Mouse (Mus musculus) intestine, postnatal 0 days (tissue): Measurements from ENCODE around the gene Fbxo39. TPM values are rescaled to one million over a fixed set of nuclear protein-coding genes. Genes with fewer than 3 reads are reported as not detected.
A peak's percentile ranks its signal among the peaks of the same experiment; 100 is the strongest.
"Not testable (repeated sequence)": the region's sequence is repeated elsewhere in the genome, so short reads cannot be mapped to it uniquely, and the experiment has no call there.

ENCODE experiments used
- ATAC-seq: fragments of 200-750 bp; cut with Nextera tagmentation; 2 replicates; pipeline ENCODE4 v1.8.0; 2017; ENCODE audit warnings: mild to moderate bottlenecking, moderate TSS enrichment, moderate library complexity
- H3K27ac ChIP-seq: fragments of 300-500 bp; sonication (generic); 2 replicates; pipeline ENCODE4 v1.5.1; 2014; ENCODE audit warnings: mild to moderate bottlenecking, low read depth, low read length, moderate library complexity
- H3K27me3 ChIP-seq: fragments of 300-500 bp; sonication (generic); replicated peaks from 2 replicates; pipeline ENCODE4 v1.6.1; 2014; ENCODE audit warnings: low read length, mixed read lengths; ENCODE audit not compliant: control insufficient read depth, insufficient read depth
- H3K36me3 ChIP-seq: fragments of 300-500 bp; sonication (generic); 2 replicates; pipeline ENCODE4 v1.6.1; 2014; ENCODE audit warnings: mild to moderate bottlenecking, moderate library complexity; ENCODE audit not compliant: control insufficient read depth, insufficient read depth
- H3K4me1 ChIP-seq: fragments of 300-500 bp; sonication (generic); replicated peaks from 2 replicates; pipeline ENCODE4 v1.6.1; 2014; ENCODE audit warnings: antibody characterized with exemption, low read length, mixed read lengths; ENCODE audit not compliant: control insufficient read depth, insufficient read depth
- H3K4me2 ChIP-seq: fragments of 300-500 bp; sonication (generic); replicated peaks from 2 replicates; pipeline ENCODE4 v1.6.1; 2014; ENCODE audit warnings: low read depth, mild to moderate bottlenecking, moderate library complexity
- H3K4me3 ChIP-seq: fragments of 300-500 bp; sonication (generic); 2 replicates; pipeline ENCODE4 v1.5.1; 2014; ENCODE audit warnings: low read depth, low read length
- H3K9ac ChIP-seq: fragments of 300-500 bp; sonication (generic); 2 replicates; pipeline ENCODE4 v1.6.1; 2014; ENCODE audit warnings: mild to moderate bottlenecking, low read depth, low read length
- H3K9me3 ChIP-seq: fragments of 300-500 bp; sonication (generic); 2 replicates; pipeline ENCODE4 v1.6.1; 2016; ENCODE audit warnings: mixed run types; ENCODE audit not compliant: control insufficient read depth
- CTCF ChIP-seq: sonication (generic); IDR thresholded peaks from 2 replicates; pipeline ENCODE4 v1.5.1; 2016; ENCODE audit warnings: low read depth, mild to moderate bottlenecking, control low read depth, antibody characterized with exemption, moderate library complexity
- WGBS: fragments of 180-500 bp; shearing (Covaris S2); extraction: QIAGEN DNeasy Blood & Tissue Kit; methylation state at CpG from one replicate; pipeline ENCODE4 v1.1.7; 2014; 5-methylcytosine and 5-hydroxymethylcytosine counted together
- polyA plus RNA-seq: library from polyadenylated mRNA; unstranded; fragments of >200 nt; fragmentation: Nextera tagmentation; extraction: Ambion mirVana; gene quantifications from 2 replicates; pipeline ENCODE4 v1.2.1, GENCODE M21; 2015

Gene Fbxo39
- polyA plus RNA-seq, 1 experiment from 2014 or later = not detected

- Histone ChIP-seq H3K9ac (no peak overlapping the region), H3K4me3 (no peak overlapping the region), H3K9me3 (no peaks in the 10 kb centered on the region), H3K4me2 (no peak overlapping the region), H3K4me1 (no peaks in the 10 kb centered on the region), H3K27me3 (no peaks in the 10 kb centered on the region), H3K27ac (no peak overlapping the region), H3K36me3 (no peaks in the 10 kb centered on the region)
- TF ChIP-seq CTCF = no peak
- no peak for ATAC-seq
- 81% methylated on average over 4 of the region's 4 CpGs for WGBS
Measured at GRCm38 (mm10) chr11:72334653-72335052, 20.4 kb downstream of the Fbxo39 start.

GRCm38 (mm10) chr11:72336726-72337125 lies 22.5 kb downstream of the Fbxo39 start:
- Histone ChIP-seq H3K36me3 (no peaks in the 10 kb centered on the region), H3K9ac (no peak overlapping the region), H3K27ac (no peak overlapping the region), H3K9me3 (no peaks in the 10 kb centered on the region), H3K27me3 (no peaks in the 10 kb centered on the region), H3K4me1 (no peaks in the 10 kb centered on the region), H3K4me3 (no peak overlapping the region), H3K4me2 (no peak overlapping the region)
- TF ChIP-seq CTCF = no peak
- WGBS = 78% methylated on average over 8 of the region's 8 CpGs
- no peak for ATAC-seq

DNA sequence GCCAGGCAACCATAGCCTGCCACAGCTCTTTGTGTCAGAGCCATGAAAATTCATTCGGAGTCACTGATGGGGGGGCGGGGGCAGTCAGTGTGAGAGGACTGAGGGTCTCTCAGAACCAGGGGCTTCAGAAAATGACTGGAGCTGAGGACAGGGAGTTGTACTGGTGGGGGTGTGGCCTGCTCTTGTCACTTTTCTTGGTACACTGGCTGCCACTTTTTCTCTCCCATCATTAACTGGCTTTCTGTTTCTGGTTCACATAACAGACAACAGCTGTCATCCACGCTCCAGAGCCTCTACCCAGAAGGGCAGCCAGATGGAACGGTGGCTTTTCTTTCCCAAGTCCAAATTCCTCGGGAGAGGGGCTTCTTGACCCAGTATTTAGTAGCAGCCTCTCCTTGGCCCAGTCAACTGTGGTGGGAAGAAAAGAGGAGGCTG lies 24.2 kb downstream of the Fbxo39 start:
- ATAC-seq = no peak
- Histone ChIP-seq H3K4me2 (no peak overlapping the region), H3K4me1 (no peaks in the 10 kb centered on the region), H3K4me3 (no peak overlapping the region), H3K27ac (no peak overlapping the region), H3K9me3 (no peaks in the 10 kb centered on the region), H3K27me3 (no peaks in the 10 kb centered on the region), H3K36me3 (no peaks in the 10 kb centered on the region), H3K9ac (no peak overlapping the region)
- no peak for TF ChIP-seq CTCF
- 69% methylated on average over 5 of the region's 5 CpGs for WGBS

- H3K9me3 ChIP-seq = no peaks in the 10 kb centered on the region
- H3K4me2 ChIP-seq = no peak overlapping the region
- no peak overlapping the region for H3K4me3 ChIP-seq
- H3K27ac ChIP-seq = no peak overlapping the region
- H3K27me3 ChIP-seq = no peaks in the 10 kb centered on the region
- no peak for TF ChIP-seq CTCF
- 84% methylated on average over 4 of the region's 4 CpGs for WGBS
- no peaks in the 10 kb centered on the region for H3K36me3 ChIP-seq
- no peaks in the 10 kb centered on the region for H3K4me1 ChIP-seq
- ATAC-seq = no peak
- H3K9ac ChIP-seq = no peak overlapping the region
Measured at GRCm38 (mm10) chr11:72339716-72340115, 25.5 kb downstream of the Fbxo39 start.

DNA sequence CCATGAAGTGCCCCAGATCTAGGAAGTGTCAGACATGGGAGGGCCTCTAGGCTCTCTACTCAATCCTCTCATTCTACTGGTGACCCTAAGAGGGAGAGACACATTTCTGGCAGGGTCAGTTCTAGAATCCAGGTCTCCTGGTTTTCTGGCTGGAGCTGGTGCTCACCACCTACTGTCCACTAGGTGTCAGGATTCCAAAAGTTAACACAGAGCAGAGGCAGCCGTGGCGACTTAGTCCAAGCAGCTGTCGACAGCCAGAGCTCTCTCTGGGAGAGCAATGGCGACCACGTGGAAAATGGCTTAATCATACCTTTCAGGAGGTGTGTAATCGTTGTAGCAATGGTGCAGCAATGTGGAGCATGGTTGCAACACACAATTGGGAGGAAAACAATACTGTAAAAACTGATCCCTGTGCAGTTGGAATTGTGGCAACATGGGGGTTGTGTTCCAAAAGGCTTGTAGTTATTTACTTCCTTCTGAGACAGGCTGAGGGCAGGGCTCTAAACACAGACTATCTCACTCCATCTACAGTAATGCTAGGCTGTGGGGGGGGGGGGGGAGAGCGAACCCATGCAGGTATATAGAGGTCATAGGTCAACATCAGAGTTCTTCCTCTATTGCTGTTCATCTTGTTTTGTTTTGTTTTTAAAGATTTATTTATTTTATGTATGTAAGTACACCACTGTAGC lies 28.4 kb downstream of the Fbxo39 start:
- no peak overlapping the region for H3K9ac ChIP-seq
- H3K4me3 ChIP-seq = no peak overlapping the region
- no peaks in the 10 kb centered on the region for H3K36me3 ChIP-seq
- H3K27ac ChIP-seq = no peak overlapping the region
- TF ChIP-seq CTCF = peak; percentile 86
- 9% methylated on average over 7 of the region's 7 CpGs for WGBS
- no peaks in the 10 kb centered on the region for H3K4me1 ChIP-seq
- H3K27me3 ChIP-seq = no peaks in the 10 kb centered on the region
- peak; percentile 58 for ATAC-seq
- no peak overlapping the region for H3K4me2 ChIP-seq
- no peaks in the 10 kb centered on the region for H3K9me3 ChIP-seq

DNA sequence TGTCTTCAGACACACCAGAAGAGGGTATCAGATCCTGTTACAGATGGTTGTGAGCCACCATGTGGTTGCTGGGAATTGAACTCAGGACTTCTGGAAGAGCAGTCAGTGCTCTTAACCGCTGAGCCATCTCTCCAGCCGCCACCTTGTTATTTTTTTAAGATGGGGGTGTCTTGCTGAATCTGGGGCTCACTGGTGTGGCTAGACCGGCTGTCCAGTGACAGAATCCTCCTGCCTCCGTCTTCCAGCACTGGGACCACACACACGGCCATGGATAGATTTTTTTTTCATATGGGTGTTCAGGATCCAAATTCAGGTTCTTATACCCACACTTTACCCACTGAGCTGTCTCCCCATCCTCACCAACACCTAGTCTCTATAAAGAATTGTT lies 29.0 kb downstream of the Fbxo39 start:
- ATAC-seq, H3K9me3 ChIP-seq, H3K27me3 ChIP-seq, H3K4me2 ChIP-seq, H3K36me3 ChIP-seq, H3K9ac ChIP-seq, H3K4me1 ChIP-seq, H3K4me3 ChIP-seq, H3K27ac ChIP-seq: not testable (repeated sequence)
- 91% methylated on average over 5 of the region's 5 CpGs for WGBS

- ATAC-seq = no peak
- Histone ChIP-seq H3K36me3 (no peaks in the 10 kb centered on the region), H3K9me3 (no peaks in the 10 kb centered on the region), H3K27me3 (no peaks in the 10 kb centered on the region), H3K4me2 (no peak overlapping the region), H3K4me3 (no peak overlapping the region), H3K27ac (no peak overlapping the region), H3K9ac (no peak overlapping the region), H3K4me1 (no peaks in the 10 kb centered on the region)
- 26% methylated on average over 8 of the region's 8 CpGs for WGBS
- peak; percentile 83 for TF ChIP-seq CTCF
Measured at GRCm38 (mm10) chr11:72343904-72344303, 29.7 kb downstream of the Fbxo39 start.
